Mouse (Mus musculus) MEL (cell line): ENCODE results near the gene Mrtfa. TPM values are rescaled to one million over a fixed set of nuclear protein-coding genes. Genes with fewer than 3 reads are reported as not detected.

Experiments used
- DNase-seq: peaks from one replicate; pipeline ENCODE4 v3.0.0; 2011; ENCODE audit warnings: low read depth, low spot score
- H3K27ac ChIP-seq: 2 replicates; pipeline ENCODE4 v1.5.1; 2012; ENCODE audit warnings: low read depth, mild to moderate bottlenecking, control low read depth, low read length, moderate library complexity; ENCODE audit not compliant: control insufficient read depth
- H3K27me3 ChIP-seq, 2 experiments: fragments of 150-350 bp in 1 of 2; sonication (generic) in 1 of 2; 2 replicates each; pipeline ENCODE4 v1.6.1; 2012; ENCODE audit warnings: low read length in 2 of 2, mild to moderate bottlenecking in 2 of 2, improper control_type of control experiment in 1 of 2, moderate library complexity in 1 of 2; ENCODE audit not compliant: insufficient read depth in 2 of 2, control insufficient read depth in 1 of 2
- H3K36me3 ChIP-seq, 2 experiments: 2 replicates each; pipeline ENCODE4 v1.6.1; 2012 to 2014; ENCODE audit warnings: low read length in 2 of 2, improper control_type of control experiment in 1 of 2, inconsistent platforms in 1 of 2, mild to moderate bottlenecking in 1 of 2; ENCODE audit not compliant: insufficient read depth in 2 of 2, control insufficient read depth in 1 of 2
- H3K4me1 ChIP-seq, 2 experiments: fragments of 150-350 bp in 1 of 2; sonication (generic) in 1 of 2; 2 replicates each; pipeline ENCODE4 v1.6.1; 2012; ENCODE audit warnings: low read length in 2 of 2, improper control_type of control experiment in 1 of 2, mild to moderate bottlenecking in 1 of 2; ENCODE audit not compliant: insufficient read depth in 2 of 2, control insufficient read depth in 1 of 2
- H3K4me3 ChIP-seq, 2 experiments: fragments of 150-350 bp in 1 of 2; sonication (generic) in 1 of 2; 2 replicates each; pipeline ENCODE4 v1.5.1; 2012; ENCODE audit warnings: low read depth in 2 of 2, low read length in 2 of 2, mild to moderate bottlenecking in 2 of 2, moderate library complexity in 2 of 2, control low read depth in 1 of 2, improper control_type of control experiment in 1 of 2; ENCODE audit not compliant: control insufficient read depth in 1 of 2, insufficient read depth in 1 of 2
- H3K79me2 ChIP-seq: 2 replicates; pipeline ENCODE4 v1.6.1; 2012; ENCODE audit warnings: mild to moderate bottlenecking, low read length, moderate library complexity; ENCODE audit not compliant: control insufficient read depth, poor library complexity, insufficient read depth
- H3K9ac ChIP-seq: 2 replicates; pipeline ENCODE4 v1.6.1; 2012; ENCODE audit warnings: low read depth, mild to moderate bottlenecking, control low read depth, low read length, moderate library complexity; ENCODE audit not compliant: control insufficient read depth, poor library complexity, severe bottlenecking
- H3K9me3 ChIP-seq: fragments of 150-350 bp; sonication (generic); replicated peaks from 2 replicates; pipeline ENCODE4 v1.6.1; 2012; ENCODE audit warnings: mild to moderate bottlenecking, low read length, improper control_type of control experiment, moderate library complexity; ENCODE audit not compliant: insufficient read depth
- CHD2 ChIP-seq: IDR thresholded peaks from 2 replicates; pipeline ENCODE4 v1.6.1; 2011; ENCODE audit warnings: low read length, improper control_type of control experiment
- CTCF ChIP-seq, 3 experiments: IDR thresholded peaks in 2 of 3; conservative IDR thresholded peaks in 1 of 3; 2 replicates each; pipeline ENCODE4 v1.5.1; 2011 to 2012; ENCODE audit warnings: low read length in 3 of 3, low read depth in 2 of 3, mild to moderate bottlenecking in 2 of 3, improper control_type of control experiment in 1 of 3, inconsistent platforms in 1 of 3, mixed read lengths in 1 of 3, moderate library complexity in 1 of 3; ENCODE audit not compliant: control insufficient read depth in 1 of 3, insufficient read depth in 1 of 3, poor library complexity in 1 of 3, severe bottlenecking in 1 of 3
- E2F4 ChIP-seq: IDR thresholded peaks from 2 replicates; pipeline ENCODE4 v1.6.1; 2011; ENCODE audit warnings: low read depth, low read length, improper control_type of control experiment, borderline replicate concordance
- ELF1 ChIP-seq: IDR thresholded peaks from 2 replicates; pipeline ENCODE4 v1.6.1; 2014; ENCODE audit warnings: low read depth, mild to moderate bottlenecking, inconsistent platforms, low read length, improper control_type of control experiment, moderate library complexity
- GABPA ChIP-seq: IDR thresholded peaks from 2 replicates; pipeline ENCODE4 v1.6.1; 2012; ENCODE audit warnings: low read depth, mild to moderate bottlenecking, inconsistent platforms, low read length, improper control_type of control experiment, moderate library complexity
- HCFC1 ChIP-seq: IDR thresholded peaks from 2 replicates; pipeline ENCODE4 v1.6.1; 2012; ENCODE audit warnings: low read depth, mild to moderate bottlenecking, inconsistent platforms, low read length, improper control_type of control experiment, moderate library complexity
- JUND ChIP-seq: IDR thresholded peaks from 2 replicates; pipeline ENCODE4 v1.6.1; 2011; ENCODE audit warnings: low read depth, mild to moderate bottlenecking, improper control_type of control experiment, low read length
- KAT2A ChIP-seq: conservative IDR thresholded peaks from 2 replicates; pipeline ENCODE4 v1.6.1; 2012; ENCODE audit warnings: low read depth, low read length, improper control_type of control experiment, inconsistent platforms
- MAFK ChIP-seq: IDR thresholded peaks from 2 replicates; pipeline ENCODE4 v1.6.1; 2011; ENCODE audit warnings: low read depth, mild to moderate bottlenecking, low read length, improper control_type of control experiment, borderline replicate concordance
- MAX ChIP-seq: IDR thresholded peaks from 2 replicates; pipeline ENCODE4 v1.6.1; 2011; ENCODE audit warnings: low read length, improper control_type of control experiment
- MEF2A ChIP-seq: IDR thresholded peaks from 2 replicates; pipeline ENCODE4 v1.6.1; 2014; ENCODE audit warnings: low read depth, mild to moderate bottlenecking, inconsistent platforms, low read length, improper control_type of control experiment; ENCODE audit not compliant: poor library complexity, insufficient replicate concordance, severe bottlenecking; ENCODE audit errors: extremely low read depth
- MXI1 ChIP-seq: IDR thresholded peaks from 2 replicates; pipeline ENCODE4 v1.6.1; 2011; ENCODE audit warnings: mild to moderate bottlenecking, low read depth, low read length, improper control_type of control experiment
- MYB ChIP-seq: IDR thresholded peaks from 2 replicates; pipeline ENCODE4 v1.6.1; 2011; ENCODE audit warnings: mild to moderate bottlenecking, low read depth, low read length, improper control_type of control experiment
- MYC ChIP-seq: IDR thresholded peaks from 2 replicates; pipeline ENCODE4 v1.6.1; 2011; ENCODE audit warnings: low read depth, mild to moderate bottlenecking, low read length, improper control_type of control experiment, moderate library complexity
- NELFE ChIP-seq: IDR thresholded peaks from 2 replicates; pipeline ENCODE4 v1.6.1; 2011; ENCODE audit warnings: low read depth, low read length, improper control_type of control experiment
- NRF1 ChIP-seq: IDR thresholded peaks from 2 replicates; pipeline ENCODE4 v1.6.1; 2014; ENCODE audit warnings: low read depth, mild to moderate bottlenecking, inconsistent platforms, low read length, improper control_type of control experiment, moderate library complexity; ENCODE audit not compliant: poor library complexity, insufficient read depth, severe bottlenecking
- POLR2A ChIP-seq, 2 experiments: IDR thresholded peaks; 2 replicates each; pipeline ENCODE4 v1.6.1; 2011 to 2012; ENCODE audit warnings: low read length in 2 of 2, mild to moderate bottlenecking in 2 of 2, control low read depth in 1 of 2, improper control_type of control experiment in 1 of 2, low read depth in 1 of 2, moderate library complexity in 1 of 2; ENCODE audit not compliant: control insufficient read depth in 1 of 2, insufficient read depth in 1 of 2, poor library complexity in 1 of 2
- POLR2AphosphoS2 ChIP-seq: IDR thresholded peaks from 2 replicates; pipeline ENCODE4 v1.6.1; 2011; ENCODE audit warnings: low read length, improper control_type of control experiment
- POLR2AphosphoS5 ChIP-seq: IDR thresholded peaks from 2 replicates; pipeline ENCODE4 v1.6.1; 2012; ENCODE audit warnings: low read depth, borderline replicate concordance, mild to moderate bottlenecking, inconsistent platforms, low read length, moderate library complexity, mixed read lengths
- RAD21 ChIP-seq: IDR thresholded peaks from 2 replicates; pipeline ENCODE4 v1.6.1; 2011; ENCODE audit warnings: mild to moderate bottlenecking, low read depth, low read length, improper control_type of control experiment
- RCOR1 ChIP-seq: IDR thresholded peaks from 2 replicates; pipeline ENCODE4 v1.6.1; 2012; ENCODE audit warnings: low read depth, mild to moderate bottlenecking, inconsistent platforms, low read length, improper control_type of control experiment
- SMC3 ChIP-seq: IDR thresholded peaks from 2 replicates; pipeline ENCODE4 v1.6.1; 2011; ENCODE audit warnings: low read depth, low read length, improper control_type of control experiment
- TAL1 ChIP-seq: IDR thresholded peaks from 2 replicates; pipeline ENCODE4 v1.6.1; 2012; ENCODE audit warnings: mild to moderate bottlenecking, inconsistent platforms, low read length, moderate library complexity, mixed read lengths
- TBP ChIP-seq: IDR thresholded peaks from 2 replicates; pipeline ENCODE4 v1.8.0; 2011; ENCODE audit warnings: low read depth, low read length, improper control_type of control experiment
- TCF12 ChIP-seq: IDR thresholded peaks from 2 replicates; pipeline ENCODE4 v1.6.1; 2014; ENCODE audit warnings: low read depth, mild to moderate bottlenecking, inconsistent platforms, low read length, improper control_type of control experiment, moderate library complexity
- ZC3H11A ChIP-seq: IDR thresholded peaks from 2 replicates; pipeline ENCODE4 v1.6.1; 2012; ENCODE audit warnings: low read depth, mild to moderate bottlenecking, inconsistent platforms, low read length, improper control_type of control experiment
- ZKSCAN1 ChIP-seq: IDR thresholded peaks from 2 replicates; pipeline ENCODE4 v1.6.1; 2012; ENCODE audit warnings: low read depth, mild to moderate bottlenecking, inconsistent platforms, low read length, improper control_type of control experiment, moderate library complexity
- ZNF384 ChIP-seq: IDR thresholded peaks from 2 replicates; pipeline ENCODE4 v1.6.1; 2012; ENCODE audit warnings: low read depth, mild to moderate bottlenecking, inconsistent platforms, low read length, improper control_type of control experiment
- polyA plus RNA-seq, 2 experiments: library from polyadenylated mRNA; stranded (reverse) in 1 of 2; unstranded in 1 of 2; fragments of >175 nt in 1 of 2; fragments of >200 nt in 1 of 2; gene quantifications; 2 replicates each; pipeline versions ENCODE4 v1.2.1 to v1.2.4; 2012; ENCODE audit warnings: low replicate concordance in 2 of 2, low read depth in 1 of 2; ENCODE audit not compliant: insufficient read length in 2 of 2, insufficient read depth in 1 of 2, missing spikeins in 1 of 2
- total RNA-seq: library from RNA; depleted of rRNA; stranded (reverse); fragments of 300-350 nt; gene quantifications from 2 replicates; pipeline ENCODE4 v1.2.3, GENCODE M21; 2012

The Mrtfa gene
- total and polyA plus RNA-seq, 3 experiments: 2.6 to 11.9 TPM; not detected in 1

DNA sequence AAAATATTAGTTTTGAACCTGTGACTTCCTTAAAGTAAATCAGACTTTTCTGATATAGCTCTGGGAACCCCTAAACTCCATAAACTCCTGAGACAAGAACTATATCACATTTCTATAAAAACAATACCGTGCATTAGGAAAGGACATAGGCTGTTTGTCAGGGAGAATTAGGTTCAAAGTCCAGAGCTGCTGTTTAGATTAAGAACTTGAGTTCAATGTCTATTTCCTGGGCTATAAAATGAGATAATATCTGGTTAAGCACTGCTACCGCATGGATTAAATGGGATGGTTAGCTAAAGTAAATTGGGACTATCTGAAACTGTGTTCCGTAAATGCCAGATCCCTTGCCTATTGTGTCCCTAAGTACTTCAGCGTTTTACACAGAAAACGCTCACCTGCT, 50.6 kb downstream of the Mrtfa start:
- no peaks in the 10 kb centered on the region for H3K27me3 ChIP-seq
- H3K79me2 ChIP-seq: no peaks in the 10 kb centered on the region
- DNase-seq: no peak
- no peak overlapping the region for H3K4me3 ChIP-seq
- no peak overlapping the region for H3K9ac ChIP-seq
- no peaks in the 10 kb centered on the region for H3K9me3 ChIP-seq
- H3K36me3 ChIP-seq: peaks cover 0 to 9% of the 10 kb centered on the region in 2 experiments; a peak in 2 of 4 replicates
- TF ChIP-seq NELFE (no peak), GABPA (no peak), POLR2A (IDR thresholded peaks at IDR 0.05; ENCODE audit: control insufficient read depth in 1 of 2, insufficient read depth in 1 of 2, low read depth in 1 of 2, low read length in 2 of 2, poor library complexity in 1 of 2) (no peak), MAX (no peak), CHD2 (no peak), TBP (no peak), KAT2A (no peak), ZKSCAN1 (no peak), TAL1 (no peak), ELF1 (no peak), HCFC1 (no peak), MEF2A (no peak), MXI1 (no peak), SMC3 (no peak), RCOR1 (no peak), MYB (no peak), JUND (no peak)
- peaks cover 4 to 11% of the 10 kb centered on the region in 2 experiments for H3K4me1 ChIP-seq
- no peak overlapping the region for H3K27ac ChIP-seq

- DNase-seq: no peak
- Histone ChIP-seq H3K79me2 (no peaks in the 10 kb centered on the region), H3K4me3 (no peak overlapping the region), H3K36me3 (peaks cover 0 to 6% of the 10 kb centered on the region in 2 experiments; a peak in 2 of 4 replicates), H3K27ac (no peak overlapping the region), H3K9me3 (no peaks in the 10 kb centered on the region), H3K4me1 (peaks cover under 1 to 6% of the 10 kb centered on the region in 2 experiments), H3K27me3 (no peaks in the 10 kb centered on the region), H3K9ac (no peak overlapping the region)
- TF ChIP-seq SMC3 (no peak), MAFK (no peak), KAT2A (no peak)
Observed at GRCm38 (mm10) chr15:81137298-81137697, 53.3 kb downstream of the Mrtfa start.

GRCm38 (mm10) chr15:81133781-81134180, 56.8 kb downstream of the Mrtfa start:
- no peaks in the 10 kb centered on the region for H3K79me2 ChIP-seq
- no peak overlapping the region for H3K4me3 ChIP-seq
- H3K4me1 ChIP-seq: no peaks in the 10 kb centered on the region; a peak in 1 of 4 replicates
- H3K27ac ChIP-seq: no peak overlapping the region
- no peak overlapping the region for H3K9ac ChIP-seq
- DNase-seq: no peak
- no peaks in the 10 kb centered on the region for H3K9me3 ChIP-seq
- no peaks in the 10 kb centered on the region for H3K27me3 ChIP-seq
- no peaks in the 10 kb centered on the region for H3K36me3 ChIP-seq
- TF ChIP-seq NRF1: no peak
- no peak for TF ChIP-seq ZNF384
- no peak for TF ChIP-seq RAD21
- TF ChIP-seq MYB: no peak
- no peak for TF ChIP-seq RCOR1
- TF ChIP-seq MYC: no peak
- TF ChIP-seq CTCF (IDR thresholded peaks at IDR 0.05 in 2 of 3, conservative IDR thresholded peaks at IDR 0.05 in 1 of 3; ENCODE audit: control insufficient read depth in 1 of 3, insufficient read depth in 1 of 3, low read depth in 2 of 3, low read length in 3 of 3, poor library complexity in 1 of 3, severe bottlenecking in 1 of 3): no peak
- no peak for TF ChIP-seq POLR2AphosphoS5
- TF ChIP-seq TCF12: no peak
- no peak for TF ChIP-seq ZKSCAN1
- no peak for TF ChIP-seq ZC3H11A
- no peak for TF ChIP-seq GABPA
- no peak for TF ChIP-seq MAFK
- TF ChIP-seq MAX: no peak
- no peak for TF ChIP-seq TAL1
- TF ChIP-seq E2F4: no peak
- TF ChIP-seq POLR2AphosphoS2: no peak
